Mouse (Mus musculus) spleen, postnatal 14 days (tissue): ENCODE measurements around the gene Cenpc1.

Experiments
- DNase-seq, 2 experiments: peaks; one replicate each; pipeline ENCODE4 v3.0.0; 2021 to 2022; ENCODE audit warnings: low spot score in 2 of 2

The Cenpc1 gene

DNA sequence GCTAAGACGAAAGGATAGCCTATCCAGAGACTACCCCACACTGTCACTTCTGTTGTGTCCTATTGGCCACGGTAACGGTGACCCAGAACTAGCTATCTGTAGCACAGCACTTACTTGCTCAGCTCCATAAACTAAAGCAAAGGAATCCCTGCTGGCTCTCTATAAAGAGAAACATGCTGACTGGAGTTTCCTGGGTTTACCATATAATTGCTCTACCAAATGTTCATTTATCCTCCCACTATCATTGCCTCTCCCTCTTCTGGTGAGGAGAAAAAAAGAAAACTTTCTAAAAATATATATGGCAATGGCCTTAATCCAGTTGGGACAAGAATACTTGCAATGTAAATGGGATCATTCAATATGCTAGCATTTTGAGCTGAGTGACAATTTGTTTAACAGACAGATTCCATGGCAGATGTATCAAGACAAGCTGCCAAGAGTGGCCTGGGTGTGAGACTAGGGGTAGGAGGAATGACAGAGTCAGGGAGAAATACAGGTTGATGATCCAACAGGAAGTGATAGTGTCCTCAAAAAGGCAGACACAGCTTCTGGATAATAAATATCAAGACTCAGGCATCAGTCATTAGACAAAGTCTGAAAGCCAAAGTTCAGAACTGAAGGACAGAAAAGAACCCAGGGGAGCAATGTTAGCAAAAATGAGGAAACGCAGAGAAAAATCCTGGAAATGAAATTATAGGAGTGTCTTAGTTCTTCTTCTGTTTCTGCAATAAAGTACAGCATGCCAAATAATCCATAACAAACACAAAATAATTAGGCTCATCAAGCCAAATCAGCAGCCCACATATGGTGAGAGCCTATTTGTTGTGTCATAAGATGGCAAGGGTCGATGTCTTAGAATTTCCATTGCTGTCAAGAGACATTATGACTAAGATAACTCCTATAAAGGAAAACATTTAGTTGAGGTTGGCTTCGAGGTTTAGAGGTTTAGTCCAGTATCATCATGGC, 68.6 kb downstream of the Cenpc1 start:
- DNase-seq = no peak

DNA sequence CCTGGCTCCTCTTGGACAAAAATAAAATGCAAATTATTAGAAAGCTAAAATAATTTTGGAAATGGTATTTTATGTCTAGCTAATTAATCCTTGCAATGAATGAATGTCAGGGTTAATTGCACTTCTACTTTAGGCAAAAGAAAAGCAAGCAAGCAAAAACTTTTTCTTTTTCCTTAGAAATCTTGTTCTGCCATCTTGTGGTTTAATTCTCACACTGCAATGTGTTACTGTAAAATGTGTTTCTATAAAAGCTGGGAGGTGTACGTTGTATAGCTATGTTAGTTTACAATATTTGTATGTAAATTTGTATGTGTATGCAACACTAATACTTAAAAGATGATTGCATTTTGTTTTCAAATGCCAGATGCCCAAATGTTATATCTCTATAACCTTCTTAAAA, 70.8 kb downstream of the Cenpc1 start:
- DNase-seq = no peak

DNA sequence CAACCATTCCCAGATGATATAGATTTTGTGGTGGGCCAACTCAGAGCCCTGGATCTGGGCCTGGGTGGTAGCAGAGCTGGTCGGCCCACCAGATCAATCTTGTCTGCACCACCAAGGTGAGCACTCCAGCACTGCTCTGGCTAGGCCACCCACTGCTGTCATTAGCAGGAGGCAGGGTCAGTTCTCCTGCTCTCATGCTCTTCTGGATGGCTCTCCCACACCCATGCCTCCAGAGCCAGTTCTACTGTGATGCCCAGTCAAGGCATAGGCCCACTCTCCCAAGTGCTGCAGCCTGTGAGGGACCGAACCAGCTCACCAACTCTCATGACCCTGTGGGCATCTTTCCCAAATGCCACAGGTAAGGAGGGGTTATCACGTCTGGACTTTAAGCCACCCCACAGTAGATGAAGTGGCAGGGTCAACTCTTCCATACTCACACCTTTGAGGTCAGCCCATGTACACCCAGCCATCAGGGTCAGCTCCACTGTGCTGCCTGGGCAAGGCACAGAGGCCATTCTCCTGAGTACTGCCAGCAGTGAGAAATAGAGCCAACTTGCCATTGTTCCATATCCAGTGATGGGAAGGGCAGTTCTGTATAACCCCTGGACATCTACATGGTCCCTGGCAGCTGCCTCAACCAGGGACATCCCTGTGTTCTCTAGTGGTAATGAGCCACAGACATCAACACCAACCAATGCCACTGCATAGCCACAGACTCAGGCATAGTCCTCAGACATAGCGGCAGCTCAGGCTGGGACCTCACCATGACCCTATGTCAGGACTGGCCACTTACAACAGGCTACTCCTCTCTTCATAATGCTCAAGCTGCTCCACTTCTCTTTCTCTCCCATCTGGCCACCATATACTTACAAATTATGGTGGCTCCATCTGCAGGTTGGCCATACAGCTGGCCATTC, 72.3 kb downstream of the Cenpc1 start:
- no peak for DNase-seq

DNA sequence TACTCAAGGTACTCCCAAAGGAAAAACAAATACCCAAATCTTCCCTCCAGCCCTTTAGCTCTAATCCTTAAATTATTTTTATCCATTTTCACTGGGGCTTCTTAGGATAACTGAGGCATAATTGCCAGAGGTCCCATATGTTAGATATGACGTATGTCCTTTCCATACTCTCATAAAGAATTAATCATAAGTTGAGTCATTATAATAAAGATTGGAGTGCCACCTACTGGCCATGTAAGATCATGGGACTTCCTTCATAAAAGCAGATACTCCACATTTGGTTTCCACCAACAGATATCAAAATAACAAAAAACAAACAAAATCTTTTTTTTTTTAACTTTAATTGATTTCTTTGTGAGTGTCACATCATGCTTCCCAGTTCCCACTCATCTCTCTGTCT, 73.3 kb downstream of the Cenpc1 start:
- no peak for DNase-seq

DNA sequence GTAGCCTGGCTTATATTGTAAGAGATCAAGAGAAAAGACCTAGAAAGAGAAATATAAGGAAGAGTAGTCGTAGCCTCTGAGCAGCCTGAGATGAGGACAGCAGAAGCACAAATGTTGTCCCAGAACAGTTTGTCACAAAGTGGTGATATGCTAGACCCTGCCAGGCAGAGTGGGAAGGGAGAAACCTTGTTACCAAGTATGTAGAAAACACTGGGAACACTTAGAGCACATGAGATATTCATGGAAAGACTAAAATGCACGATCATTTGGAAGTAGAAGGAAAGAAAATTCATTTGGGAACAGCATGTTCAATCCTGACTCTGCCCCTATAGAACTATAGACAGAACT, 77.9 kb downstream of the Cenpc1 start:
- DNase-seq = no peak

DNA sequence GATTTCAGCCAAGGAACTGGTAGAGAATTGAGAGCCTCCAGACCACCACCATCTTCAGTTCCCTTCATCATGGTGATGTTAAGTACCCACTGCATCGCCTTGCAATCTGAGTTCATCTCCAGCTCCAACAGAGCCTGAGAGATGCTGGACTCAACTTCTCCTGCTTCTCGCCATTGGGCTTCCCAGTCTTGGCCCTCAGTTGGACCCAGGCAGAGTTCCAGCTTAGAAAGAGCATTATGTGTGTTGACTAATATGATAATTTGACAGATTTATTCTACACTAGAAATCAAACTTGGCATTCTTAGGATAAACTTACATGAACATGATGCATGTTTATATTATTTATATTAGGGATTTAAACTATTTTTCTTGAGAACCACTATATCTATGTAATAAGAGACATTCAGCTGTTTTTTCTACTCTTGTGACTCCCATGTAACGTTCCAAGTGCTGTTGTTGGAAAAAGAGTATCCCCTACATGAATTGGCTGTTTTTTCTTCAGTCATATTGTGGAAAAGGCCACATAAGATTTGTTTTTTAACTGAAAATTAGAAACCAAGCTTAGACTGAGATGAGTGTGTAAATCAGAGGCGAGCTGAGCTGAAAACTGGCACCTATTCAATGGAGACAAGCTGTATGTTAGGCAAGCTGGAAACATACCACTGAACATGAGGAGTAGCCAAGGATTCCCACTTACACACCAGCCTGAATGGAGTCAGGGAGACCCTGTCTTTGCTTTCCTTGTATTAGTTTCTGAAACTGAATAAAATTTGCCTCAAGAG, 78.5 kb downstream of the Cenpc1 start:
- no peak for DNase-seq

DNA sequence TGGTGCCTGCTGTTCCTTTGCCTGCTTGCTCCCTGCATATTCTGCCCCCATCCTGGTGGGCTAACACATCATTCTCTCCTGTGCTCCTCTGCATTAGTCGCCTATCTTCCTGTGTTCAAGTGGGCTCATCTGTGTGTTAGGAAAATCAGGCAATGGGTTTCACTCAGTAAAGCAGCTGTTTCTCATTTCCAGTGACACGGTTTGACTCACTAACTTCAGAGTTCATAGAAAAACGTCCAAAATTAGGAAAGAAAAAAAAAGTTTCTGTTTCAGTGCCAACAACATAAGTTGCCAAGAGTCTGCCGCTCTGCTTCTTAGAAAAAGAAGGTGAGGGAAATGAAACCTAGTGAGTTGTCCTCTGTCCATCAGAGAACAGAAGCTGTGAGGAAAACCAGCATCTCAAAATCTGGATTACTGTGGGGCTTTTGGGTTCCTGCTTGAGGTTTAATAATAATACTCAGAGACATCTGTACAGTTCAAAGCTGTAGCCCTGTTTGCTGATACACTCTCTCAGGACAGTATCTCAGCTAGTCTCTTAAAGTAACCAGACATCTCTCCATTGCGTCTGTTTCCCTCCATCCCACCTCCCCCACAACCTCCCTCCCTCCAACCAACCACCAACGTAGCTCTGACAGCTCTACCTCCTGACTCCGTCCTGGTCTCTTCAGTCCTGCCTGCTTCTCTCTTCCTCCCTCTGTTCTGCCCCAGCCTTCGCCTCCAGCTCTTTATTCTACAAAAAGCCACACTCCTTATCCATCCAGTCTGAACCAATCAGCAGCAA, 87.5 kb downstream of the Cenpc1 start:
- DNase-seq = no peak

DNA sequence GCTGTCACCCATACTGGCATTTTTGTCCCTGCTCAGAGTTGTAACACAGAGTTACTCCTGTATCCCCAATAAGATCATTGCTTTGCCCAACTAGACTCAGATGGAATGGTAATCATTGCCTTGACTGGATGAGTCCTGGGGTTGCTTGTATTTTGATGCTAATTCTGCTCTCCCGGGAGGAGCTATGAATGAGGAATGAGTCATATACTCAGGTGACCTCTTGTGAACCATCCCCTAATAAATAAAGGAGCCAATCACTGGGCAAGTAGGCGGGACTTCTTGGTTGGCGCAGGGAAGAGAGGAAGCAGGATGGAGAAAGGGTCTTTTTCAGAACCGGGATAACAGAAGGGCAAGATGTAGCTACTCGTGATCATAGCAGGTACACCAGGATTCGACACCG, 102.6 kb downstream of the Cenpc1 start:
- DNase-seq = no peak
